Mouse (Mus musculus) thymus, adult 2 months (tissue): ENCODE results near the gene Slc41a3. TPM values are rescaled to one million over a fixed set of nuclear protein-coding genes. Genes with fewer than 3 reads are reported as not detected.

Experiments
- DNase-seq: peaks from one replicate; pipeline ENCODE4 v3.0.0; 2021
- H3K27ac ChIP-seq: fragments of 200-500 bp; 2 replicates; pipeline ENCODE4 v1.5.1; 2012; ENCODE audit warnings: low read length, control low read depth; ENCODE audit not compliant: control insufficient read depth, insufficient read depth
- H3K27me3 ChIP-seq: fragments of 200-500 bp; 2 replicates; pipeline ENCODE4 v1.6.1; 2012; ENCODE audit warnings: mild to moderate bottlenecking, low read length, moderate library complexity, mixed read lengths; ENCODE audit not compliant: control insufficient read depth, insufficient read depth
- H3K36me3 ChIP-seq: fragments of 200-500 bp; 2 replicates; pipeline ENCODE4 v1.6.1; 2012; ENCODE audit warnings: mild to moderate bottlenecking, low read length, moderate library complexity; ENCODE audit not compliant: control insufficient read depth, insufficient read depth
- H3K4me1 ChIP-seq: fragments of 200-500 bp; replicated peaks from 2 replicates; pipeline ENCODE4 v1.6.1; 2012; ENCODE audit warnings: low read length; ENCODE audit not compliant: control insufficient read depth, insufficient read depth
- H3K4me3 ChIP-seq: fragments of 200-500 bp; 2 replicates; pipeline ENCODE4 v1.5.1; 2012; ENCODE audit warnings: mild to moderate bottlenecking, low read length, control low read depth, moderate library complexity; ENCODE audit not compliant: control insufficient read depth, insufficient read depth
- CTCF ChIP-seq: fragments of 200-500 bp; IDR thresholded peaks from 2 replicates; pipeline ENCODE4 v1.5.1; 2012; ENCODE audit warnings: mild to moderate bottlenecking, control low read depth, low read length, moderate library complexity, borderline replicate concordance; ENCODE audit not compliant: control insufficient read depth, poor library complexity, insufficient read depth; ENCODE audit errors: extremely low read depth
- POLR2A ChIP-seq: fragments of 200-500 bp; IDR thresholded peaks from 2 replicates; pipeline ENCODE4 v1.6.1; 2012; ENCODE audit warnings: mild to moderate bottlenecking, low read length, control low read depth, moderate library complexity; ENCODE audit not compliant: control insufficient read depth, poor library complexity, insufficient read depth; ENCODE audit errors: extremely low read depth
- WGBS: fragments of 180-500 bp; shearing (Covaris S2); methylation state at CpG from one replicate; pipeline ENCODE4 v1.1.7; 2018; 5-methylcytosine and 5-hydroxymethylcytosine counted together
- polyA plus RNA-seq: library from polyadenylated mRNA; depleted of rRNA; stranded (reverse); fragments of >200 nt; gene quantifications from 2 replicates; pipeline ENCODE4 v1.2.3, GENCODE M21; 2012; rRNA removed

The Slc41a3 gene
- polyA plus RNA-seq, 1 experiment: 12.3 TPM

DNA sequence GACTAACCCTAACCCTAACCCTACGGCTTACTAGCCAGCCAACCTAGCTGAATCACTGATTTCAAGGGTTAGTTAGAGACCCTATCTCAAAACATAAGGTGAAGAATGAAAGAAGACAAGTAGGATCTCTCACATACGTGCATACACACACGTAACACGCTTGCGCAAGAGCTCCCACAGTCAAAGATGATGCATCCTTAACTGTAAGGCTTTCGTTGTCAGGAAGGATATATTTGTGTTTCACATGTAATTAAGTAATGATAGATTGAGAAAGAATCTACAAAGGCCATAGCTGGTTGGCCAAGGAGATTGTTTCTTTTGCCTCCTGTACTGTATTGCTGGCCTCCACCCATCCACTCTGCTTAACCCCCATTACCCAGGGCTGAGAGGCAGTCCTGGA lies 83.5 kb downstream of the Slc41a3 start:
- Histone ChIP-seq H3K36me3 (peaks cover 6% of the 10 kb centered on the region), H3K27ac (no peak overlapping the region), H3K4me1 (peaks cover 9% of the 10 kb centered on the region; the same call in 1 of the 2 replicates), H3K27me3 (no peaks in the 10 kb centered on the region), H3K4me3 (no peak overlapping the region)
- DNase-seq: no peak
- WGBS: 97% methylated on average over 6 of the region's 6 CpGs
- TF ChIP-seq POLR2A (no peak), CTCF (no peak)

DNA sequence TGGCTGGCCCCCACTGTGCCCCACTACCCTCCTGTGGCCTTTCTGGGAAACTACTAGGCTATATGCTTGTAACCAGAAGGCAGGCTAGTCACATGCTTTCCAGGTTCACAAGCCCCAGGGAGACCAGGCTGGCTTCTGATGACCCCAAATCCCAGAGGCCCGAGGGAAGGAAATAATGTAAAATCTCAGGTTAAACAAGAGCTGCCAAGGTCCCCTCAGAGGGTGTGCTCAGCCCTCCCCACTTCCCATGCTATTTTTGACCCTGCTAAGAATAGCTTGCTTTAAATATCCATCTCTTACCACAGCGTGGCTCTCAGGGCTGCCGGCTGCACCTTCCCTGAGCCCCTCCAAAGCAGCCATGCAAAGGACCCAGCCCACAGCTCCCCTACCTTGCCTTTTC lies 84.2 kb downstream of the Slc41a3 start:
- WGBS: 29% methylated on average over 3 of the region's 3 CpGs
- no peak for DNase-seq
- TF ChIP-seq CTCF: no peak
- TF ChIP-seq POLR2A: no peak
- Histone ChIP-seq H3K27ac (no peak overlapping the region), H3K4me1 (peaks cover 9% of the 10 kb centered on the region; the same call in 1 of the 2 replicates), H3K27me3 (no peaks in the 10 kb centered on the region), H3K4me3 (no peak overlapping the region), H3K36me3 (peaks cover 6% of the 10 kb centered on the region)

DNA sequence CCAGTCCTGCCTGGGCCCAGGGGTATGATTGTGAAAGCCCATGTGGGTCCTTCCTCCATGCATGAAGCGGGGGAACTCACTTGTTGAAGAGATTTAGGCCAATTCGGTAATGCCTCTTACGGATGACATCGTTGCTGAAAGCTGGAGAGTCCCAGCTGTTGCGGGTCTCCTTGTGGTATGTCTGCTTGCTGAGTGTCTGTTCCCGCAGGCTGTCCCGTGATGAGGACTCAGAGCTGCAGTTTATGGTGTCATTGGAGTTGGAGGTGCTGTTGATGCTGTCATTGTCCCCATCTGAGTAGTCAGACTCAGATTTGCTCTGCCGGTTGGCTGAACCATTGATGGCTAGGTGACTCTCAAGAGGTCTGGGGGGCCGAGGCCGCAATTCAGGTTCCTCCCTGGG lies 85.0 kb downstream of the Slc41a3 start:
- 95% methylated on average over 10 of the region's 10 CpGs for WGBS
- no peaks in the 10 kb centered on the region for H3K27me3 ChIP-seq
- H3K36me3 ChIP-seq: peaks cover 6% of the 10 kb centered on the region
- no peak overlapping the region for H3K27ac ChIP-seq
- peaks cover 9% of the 10 kb centered on the region; the same call in 1 of the 2 replicates for H3K4me1 ChIP-seq
- no peak overlapping the region for H3K4me3 ChIP-seq
- no peak for DNase-seq
- no peak for TF ChIP-seq CTCF
- TF ChIP-seq POLR2A: no peak

DNA sequence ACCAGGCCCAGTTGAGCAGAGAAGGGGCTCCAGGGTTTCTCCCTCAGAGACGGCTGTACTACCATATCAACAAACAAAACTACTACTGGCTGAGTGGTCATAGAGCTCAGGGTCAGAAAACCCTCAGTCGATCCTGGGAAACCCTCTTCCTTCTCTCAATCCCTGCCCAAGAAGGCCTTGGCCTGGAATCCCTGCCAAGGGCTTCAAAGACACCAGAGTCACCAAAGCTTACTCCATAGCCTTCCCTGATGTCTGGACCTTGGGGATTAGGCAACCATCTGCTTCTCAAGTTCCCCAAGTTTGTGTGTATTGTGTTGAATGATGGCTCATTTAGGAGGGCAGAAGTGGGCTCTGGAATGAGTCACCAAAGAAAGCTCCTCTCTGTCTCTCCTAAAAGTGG lies 87.4 kb downstream of the Slc41a3 start:
- Histone ChIP-seq H3K4me3 (no peak overlapping the region), H3K4me1 (peaks cover 9% of the 10 kb centered on the region; the same call in 1 of the 2 replicates), H3K27ac (no peak overlapping the region), H3K27me3 (no peaks in the 10 kb centered on the region), H3K36me3 (peaks cover 6% of the 10 kb centered on the region)
- 92% methylated on average over 2 of the region's 2 CpGs for WGBS
- no peak for DNase-seq
- TF ChIP-seq CTCF: no peak
- TF ChIP-seq POLR2A: no peak

DNA sequence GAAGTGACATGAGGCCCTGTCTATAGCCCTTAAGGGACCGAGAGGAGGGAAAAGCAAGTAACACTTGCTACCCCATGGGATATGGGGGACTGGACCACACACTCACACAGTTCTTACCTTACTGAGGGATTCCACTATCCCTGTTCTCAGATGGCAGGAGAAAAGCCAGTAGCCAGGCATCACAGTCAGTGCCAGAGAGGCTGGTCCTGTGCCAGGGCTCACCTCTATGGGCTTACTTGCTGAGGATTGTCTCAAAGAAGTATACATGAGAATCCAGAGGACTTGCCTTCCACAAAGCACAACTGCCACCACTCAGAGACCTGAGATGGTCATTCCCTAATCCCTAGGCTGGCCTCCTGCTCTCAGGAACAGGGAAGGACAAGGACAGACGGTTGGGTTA lies 87.9 kb downstream of the Slc41a3 start:
- DNase-seq: no peak
- no peak overlapping the region for H3K27ac ChIP-seq
- peaks cover 11% of the 10 kb centered on the region; the same call in 1 of the 2 replicates for H3K4me1 ChIP-seq
- TF ChIP-seq POLR2A (no peak), CTCF (no peak)
- H3K27me3 ChIP-seq: no peaks in the 10 kb centered on the region
- H3K4me3 ChIP-seq: no peak overlapping the region
- 91% methylated on average over 2 of the region's 2 CpGs for WGBS
- H3K36me3 ChIP-seq: peaks cover 6% of the 10 kb centered on the region

DNA sequence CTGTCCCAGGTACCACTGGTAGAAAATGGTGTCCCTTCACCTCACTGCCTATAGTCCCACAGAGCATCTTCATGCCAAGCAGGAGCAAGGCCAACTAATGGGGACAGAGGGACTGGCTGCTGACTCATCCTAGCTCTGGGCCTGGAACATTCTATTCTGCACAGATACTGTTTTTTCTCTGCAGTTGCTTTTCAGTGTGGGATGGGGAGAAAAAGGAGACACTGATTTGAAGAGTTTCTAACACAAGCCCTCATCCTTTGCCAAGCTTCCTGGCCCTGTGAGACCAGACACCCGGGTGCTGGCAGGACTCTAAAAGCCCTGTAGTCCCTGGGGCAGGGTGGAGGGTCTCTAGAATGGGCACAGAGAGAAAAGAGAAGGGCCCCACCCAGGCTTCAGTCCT lies 91.2 kb downstream of the Slc41a3 start:
- Histone ChIP-seq H3K4me3 (no peak overlapping the region), H3K4me1 (peaks cover 18% of the 10 kb centered on the region), H3K27me3 (no peaks in the 10 kb centered on the region), H3K27ac (no peak overlapping the region), H3K36me3 (no peaks in the 10 kb centered on the region)
- no peak for DNase-seq
- 83% methylated on average over 1 of the region's 1 CpGs for WGBS
- TF ChIP-seq POLR2A: no peak
- TF ChIP-seq CTCF: no peak

Other genes starting within 250 kb of the Slc41a3 start
- gene Zxdc, start 235.2 kb upstream of the Slc41a3 start, polyA plus RNA-seq: 42.9 and 66.5 TPM in 2 replicates
- 0.05 and 0.26 TPM in 2 replicates for gene Cfap100, start 175.9 kb upstream of the Slc41a3 start, polyA plus RNA-seq
- 18.6 and 23.8 TPM in 2 replicates for gene Klf15, start 142.1 kb upstream of the Slc41a3 start, polyA plus RNA-seq
- gene Aldh1l1, start 118.3 kb upstream of the Slc41a3 start, polyA plus RNA-seq: 14.0 and 14.8 TPM in 2 replicates